Comparison of ENCODE assay signal across 8 mouse cellular contexts in genomic region chr11:99065979-99066378, GRCm38 (mm10). TPM values are rescaled to one million over a fixed set of nuclear protein-coding genes. Genes with fewer than 3 reads are reported as not detected.
DNase-seq lines count a peak whose midpoint lies in the region; ATAC-seq and TF ChIP-seq lines count a peak whose summit lies in the region.

No protein-coding gene starts in this region.

- peak; percentile 99 for TF ChIP-seq CTCF in hindbrain, postnatal 0 days (IDR thresholded peaks at IDR 0.05; ENCODE audit: low read depth)
- TF ChIP-seq CTCF in small intestine, adult 2 months (IDR thresholded peaks at IDR 0.05; ENCODE audit: extremely low read depth, insufficient read length, insufficient replicate concordance, low read depth, low read length) = peak; percentile 85

- peak; percentile 40 for DNase-seq in cerebellum, adult 11 months
- peak; percentile 89 to 95 for DNase-seq in cerebellum, postnatal 10 days
- peak; percentile 58 to 77 for DNase-seq in frontal cortex, postnatal 14 days (ENCODE audit: low spot score in 2 of 2)
- DNase-seq in hindbrain, postnatal 0 days (ENCODE audit: low spot score) = peak; percentile 92
- peak; percentile 86 for DNase-seq in left cerebral cortex, adult 11 months (ENCODE audit: low spot score)
- DNase-seq in lung, postnatal 25 days (ENCODE audit: low spot score) = peak; percentile 92

- H3K4me2 ChIP-seq in hindbrain, postnatal 0 days (ENCODE audit: low read depth, low read length) = no peak overlapping the region

- no peak overlapping the region for H3K9ac ChIP-seq in hindbrain, postnatal 0 days (replicated peaks; ENCODE audit: low read length)

- H3K4me3 ChIP-seq in hindbrain, postnatal 0 days (ENCODE audit: low read length) = no peak overlapping the region
- no peak overlapping the region for H3K4me3 ChIP-seq in small intestine, adult 2 months (ENCODE audit: low read depth, low read length)

- H3K4me1 ChIP-seq in hindbrain, postnatal 0 days (ENCODE audit: insufficient read depth, low read length) = no peaks in the 10 kb centered on the region
- peaks cover 12% of the 10 kb centered on the region; the same call in 1 of the 2 replicates for H3K4me1 ChIP-seq in small intestine, adult 2 months (ENCODE audit: control insufficient read depth, insufficient read depth, insufficient read length, low read length)

- no peak for ATAC-seq in cerebellum, adult (ENCODE audit: insufficient number of reproducible peaks, low FRiP score, low TSS enrichment)
- ATAC-seq in hindbrain, postnatal 0 days = peak; percentile 67

- WGBS in hindbrain, postnatal 0 days = 29% methylated on average over 2 of the region's 2 CpGs
- WGBS in small intestine, adult 2 months = 19% methylated on average over 2 of the region's 2 CpGs

- H3K27ac ChIP-seq in hindbrain, postnatal 0 days = no peak overlapping the region
- H3K27ac ChIP-seq in small intestine, adult 2 months (ENCODE audit: insufficient read depth, low read depth, low read length) = no peak overlapping the region

- no peak for TF ChIP-seq POLR2A in small intestine, adult 2 months (IDR thresholded peaks at IDR 0.05; ENCODE audit: low read depth, low read length)

- H3K36me3 ChIP-seq in hindbrain, postnatal 0 days (ENCODE audit: insufficient read depth, low read length) = no peaks in the 10 kb centered on the region
- peaks cover 29% of the 10 kb centered on the region for H3K36me3 ChIP-seq in small intestine, adult 2 months (ENCODE audit: control insufficient read depth, insufficient read depth, low read length)

- H3K27me3 ChIP-seq in hindbrain, postnatal 0 days (ENCODE audit: insufficient read depth, low read length) = no peaks in the 10 kb centered on the region
- no peaks in the 10 kb centered on the region for H3K27me3 ChIP-seq in small intestine, adult 2 months (ENCODE audit: control insufficient read depth, insufficient read depth, low read length)

- no peaks in the 10 kb centered on the region for H3K9me3 ChIP-seq in hindbrain, postnatal 0 days (ENCODE audit: low read length)

RNA-seq across cellular contexts. Expression of gene Tns4, which starts 23.1 kb away (rescaled TPM):
- total RNA-seq in hindbrain, postnatal 0 days (2014; rRNA removed) = 1.3 TPM in 1 of 2 replicates, not detected in the other
- polyA plus RNA-seq in hindbrain, postnatal 0 days (2015; fragmentation: Nextera tagmentation; extraction: Ambion mirVana) = 0.08 TPM in 1 of 2 replicates, not detected in the other
- polyA plus RNA-seq in small intestine, adult 2 months (2012; rRNA removed) = 4.8 and 47.8 TPM in 2 replicates

RNA-seq across cellular contexts. Expression of gene Igfbp4, which starts 24.9 kb away (rescaled TPM):
- 81.3 and 82.2 TPM in 2 replicates for total RNA-seq in hindbrain, postnatal 0 days (2014; rRNA removed)
- polyA plus RNA-seq in hindbrain, postnatal 0 days (2015; fragmentation: Nextera tagmentation; extraction: Ambion mirVana) = 96.3 and 103 TPM in 2 replicates
- 71.6 and 78.1 TPM in 2 replicates for polyA plus RNA-seq in small intestine, adult 2 months (2012; rRNA removed)

RNA-seq across cellular contexts. Expression of gene Top2a, which starts 42.0 kb away (rescaled TPM):
- 43.8 and 44.4 TPM in 2 replicates for total RNA-seq in hindbrain, postnatal 0 days (2014; rRNA removed)
- polyA plus RNA-seq in hindbrain, postnatal 0 days (2015; fragmentation: Nextera tagmentation; extraction: Ambion mirVana) = 34.2 and 39.1 TPM in 2 replicates
- 1.7 and 5.8 TPM in 2 replicates for polyA plus RNA-seq in small intestine, adult 2 months (2012; rRNA removed)

Comparison
In these comparisons a context has a peak if more than half of its experiments do, and no peak if none do; other contexts are left out.
1. DNase-seq: peak in every context shown above with its lines; median percentile 92 in cerebellum, postnatal 10 days; 92 in hindbrain, postnatal 0 days; 92 in lung, postnatal 25 days; 86 in left cerebral cortex, adult 11 months; 68 in frontal cortex, postnatal 14 days; 40 in cerebellum, adult 11 months.